In genomic region chr5:48327652-48328051, GRCm38 (mm10) we compare ENCODE assay signal across 9 mouse cellular contexts. TPM values are rescaled to one million over a fixed set of nuclear protein-coding genes. Genes with fewer than 3 reads are reported as not detected.
DNase-seq lines count a peak whose midpoint lies in the region; ATAC-seq and TF ChIP-seq lines count a peak whose summit lies in the region.
"Had no signal": no experiment of that assay in that cellular context is flagged by ENCODE, and none has a peak within 500 bp of the region (broad histone marks: within the 10 kb centered on the region; RNA-seq: fewer than 3 reads in every experiment).

Gene 5730480H06Rik, plus strand, starts transcription at chr5:48327952.

- 0 out of 2 replicates have a peak, but pooled peaks cover 7% of the 10 kb centered on the region for H3K4me1 ChIP-seq in midbrain, embryonic 10.5 days
- no peaks in the 10 kb centered on the region for H3K4me1 ChIP-seq in midbrain, postnatal 0 days (ENCODE audit: insufficient read depth, low read length)
- no peaks in the 10 kb centered on the region for H3K4me1 ChIP-seq in stomach, embryonic 16.5 days (ENCODE audit: control insufficient read depth, insufficient read depth, low read length)

- no peaks in the 10 kb centered on the region for H3K9me3 ChIP-seq in midbrain, embryonic 10.5 days (replicated peaks)
- H3K9me3 ChIP-seq in midbrain, postnatal 0 days (ENCODE audit: low read length) = no peaks in the 10 kb centered on the region
- no peaks in the 10 kb centered on the region for H3K9me3 ChIP-seq in stomach, embryonic 16.5 days (replicated peaks; ENCODE audit: control insufficient read depth, low read length)

- TF ChIP-seq CTCF in midbrain, postnatal 0 days (IDR thresholded peaks at IDR 0.05) = no peak

- WGBS in midbrain, embryonic 10.5 days = 94% methylated on average over 8 of the region's 8 CpGs
- 97% methylated on average over 8 of the region's 8 CpGs for WGBS in midbrain, postnatal 0 days
- WGBS in stomach, embryonic 16.5 days = 91% methylated on average over 8 of the region's 8 CpGs

- H3K27me3 ChIP-seq in midbrain, embryonic 10.5 days (ENCODE audit: low read depth, poor library complexity, severe bottlenecking) = peaks cover 65% of the 10 kb centered on the region
- H3K27me3 ChIP-seq in midbrain, postnatal 0 days (ENCODE audit: insufficient read depth, low read length) = no peaks in the 10 kb centered on the region
- no peaks in the 10 kb centered on the region for H3K27me3 ChIP-seq in stomach, embryonic 16.5 days (ENCODE audit: control insufficient read depth, insufficient read depth, low read length)

- no peak within 1 kb of the TSS for H3K4me3 ChIP-seq in midbrain, embryonic 10.5 days
- no peak within 1 kb of the TSS for H3K4me3 ChIP-seq in midbrain, postnatal 0 days (ENCODE audit: low read depth, low read length)
- H3K4me3 ChIP-seq in stomach, embryonic 16.5 days (replicated peaks; ENCODE audit: low read length) = no peak within 1 kb of the TSS

- no peaks in the 10 kb centered on the region for H3K36me3 ChIP-seq in midbrain, embryonic 10.5 days
- H3K36me3 ChIP-seq in midbrain, postnatal 0 days (ENCODE audit: insufficient read depth, low read length) = no peaks in the 10 kb centered on the region
- H3K36me3 ChIP-seq in stomach, embryonic 16.5 days (ENCODE audit: control insufficient read depth, insufficient read depth, low read length) = no peaks in the 10 kb centered on the region

- no peak for ATAC-seq in midbrain, postnatal 0 days (ENCODE audit: low FRiP score)
- ATAC-seq in stomach, embryonic 16.5 days (ENCODE audit: insufficient read depth, low FRiP score) = no peak

- H3K4me2 ChIP-seq in midbrain, postnatal 0 days (ENCODE audit: low read depth, low read length, poor library complexity, severe bottlenecking) = no peak within 1 kb of the TSS
- H3K4me2 ChIP-seq in stomach, embryonic 16.5 days (ENCODE audit: low read depth, low read length) = no peak within 1 kb of the TSS

- no peak within 1 kb of the TSS for H3K9ac ChIP-seq in midbrain, postnatal 0 days (replicated peaks; ENCODE audit: low read length, poor library complexity, severe bottlenecking)
- H3K9ac ChIP-seq in stomach, embryonic 16.5 days (ENCODE audit: low read length) = no peak within 1 kb of the TSS

- DNase-seq in adrenal gland, adult 8-10 months = no peak
- no peak for DNase-seq in adrenal gland, adult 18-20 months (ENCODE audit: low spot score in 2 of 2)
- DNase-seq in midbrain, embryonic 10.5 days (ENCODE audit: low spot score) = no peak
- DNase-seq in midbrain, postnatal 0 days (ENCODE audit: low spot score) = no peak
- no peak for DNase-seq in layer of hippocampus, postnatal 25 days (ENCODE audit: extremely low spot score in 1 of 2, low spot score in 1 of 2)
- DNase-seq in embryo, embryonic 10 days (ENCODE audit: low spot score) = no peak
- DNase-seq in natural killer cell, adult 2 months (ENCODE audit: low spot score in 2 of 2) = no peak
- DNase-seq: cerebellum, adult 8-10 months had no signal

- no peak within 1 kb of the TSS for H3K27ac ChIP-seq in midbrain, embryonic 10.5 days (replicated peaks)
- no peak within 1 kb of the TSS for H3K27ac ChIP-seq in midbrain, postnatal 0 days (ENCODE audit: low read depth, low read length)
- no peak within 1 kb of the TSS for H3K27ac ChIP-seq in stomach, embryonic 16.5 days (ENCODE audit: low read length)

RNA-seq across cellular contexts. Expression of gene 5730480H06Rik, which starts in this region (rescaled TPM):
- 10 to 100 TPM; 11.6 to 22.0 (median 17.2) TPM for total RNA-seq in adrenal gland, adult 8-10 months (2022)
- total RNA-seq in adrenal gland, adult 18-20 months (2021) = 10 to 100 TPM in 1 of 2 experiments, 1 to 10 TPM in 1; 9.5 to 13.6 TPM
- 26.6 and 26.8 TPM in 2 replicates for polyA plus RNA-seq in midbrain, embryonic 10.5 days (2016; fragmentation: Nextera tagmentation; extraction: Ambion mirVana)
- 6.0 and 14.1 TPM in 2 replicates for total RNA-seq in midbrain, postnatal 0 days (2014; rRNA removed)
- 15.9 TPM in 2 replicates for polyA plus RNA-seq in midbrain, postnatal 0 days (2015; fragmentation: Nextera tagmentation; extraction: Ambion mirVana)
- total RNA-seq in layer of hippocampus, postnatal 25 days (2021) = 10 to 100 TPM; 19.3 to 21.2 TPM
- 19.6 and 19.7 TPM in 2 replicates for polyA plus RNA-seq in stomach, embryonic 16.5 days (2015; fragmentation: Nextera tagmentation; extraction: Ambion mirVana)
